Mouse (Mus musculus): ENCODE measurements around the gene Hbq1a.

- TF ChIP-seq POLR2A (IDR thresholded peaks at IDR 0.05; ENCODE audit: low read depth, low read length), result no peak
- TF ChIP-seq CTCF (IDR thresholded peaks at IDR 0.05; ENCODE audit: borderline replicate concordance, insufficient read depth, low read length), result no peak
These were observed 1.6 kb downstream of the Hbq1a start for GRCm38 (mm10) chr11:32301506-32301905.
